Mouse (Mus musculus) liver, adult (tissue): ENCODE measurements around the gene Tars2.

Source experiments
- GATA4 ChIP-seq: IDR thresholded peaks from 2 replicates; pipeline ENCODE4 v1.6.1; 2014; ENCODE audit warnings: mild to moderate bottlenecking, low read length; ENCODE audit not compliant: insufficient replicate concordance

Gene Tars2

DNA sequence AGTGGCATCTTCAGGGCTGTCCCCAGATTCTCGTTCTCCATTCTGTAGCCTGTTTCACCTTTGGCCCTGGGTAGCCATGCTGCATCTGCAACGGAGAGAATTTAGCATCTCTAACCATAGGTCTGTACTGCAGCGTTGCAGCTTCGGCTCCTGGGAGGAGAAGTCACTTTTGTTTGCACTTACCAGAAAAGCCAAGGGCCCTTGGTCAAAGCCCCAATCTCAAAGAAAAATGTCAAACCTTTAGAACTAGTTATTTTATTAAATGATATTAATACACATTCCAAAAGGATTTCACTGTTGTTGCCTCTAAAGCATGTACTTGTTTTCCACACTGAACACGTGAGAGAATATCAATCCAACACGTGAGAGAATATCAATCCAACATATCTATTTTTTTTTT, at the start of gene Tars2:
Tars2 (minus strand) TSS at position 101 of the 400 bp plus-strand sequence.
- no peak for TF ChIP-seq GATA4

GRCm38 (mm10) chr3:95808384-95808783, 48.4 kb upstream of the Tars2 start:
- no peak for TF ChIP-seq GATA4

- no peak for TF ChIP-seq GATA4
Measured at GRCm38 (mm10) chr3:95806677-95807076, 46.7 kb upstream of the Tars2 start.

GRCm38 (mm10) chr3:95803851-95804250, 43.8 kb upstream of the Tars2 start:
- TF ChIP-seq GATA4 = no peak

- no peak for TF ChIP-seq GATA4
Measured at GRCm38 (mm10) chr3:95798756-95799155, 38.8 kb upstream of the Tars2 start.

GRCm38 (mm10) chr3:95794299-95794698, 34.3 kb upstream of the Tars2 start:
- TF ChIP-seq GATA4 = no peak

DNA sequence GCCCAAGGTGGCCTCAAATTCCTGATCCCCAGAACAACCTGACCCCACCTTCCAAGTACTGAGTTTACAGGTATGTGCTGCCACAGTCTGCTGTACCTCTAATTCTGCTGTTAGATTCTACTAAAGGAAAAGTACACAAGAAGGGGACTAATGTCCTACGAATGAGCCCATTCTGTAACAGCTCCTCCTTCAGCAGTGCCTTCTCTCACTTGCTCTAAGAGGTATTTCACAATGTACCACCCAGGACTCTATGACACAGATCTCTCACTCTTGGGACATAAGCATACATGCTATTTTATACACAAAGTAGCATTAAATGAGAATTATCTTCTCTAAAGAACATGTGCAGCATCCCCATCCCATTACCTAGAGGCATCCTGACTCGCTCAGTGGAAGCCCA, 33.7 kb upstream of the Tars2 start:
- TF ChIP-seq GATA4 = no peak

DNA sequence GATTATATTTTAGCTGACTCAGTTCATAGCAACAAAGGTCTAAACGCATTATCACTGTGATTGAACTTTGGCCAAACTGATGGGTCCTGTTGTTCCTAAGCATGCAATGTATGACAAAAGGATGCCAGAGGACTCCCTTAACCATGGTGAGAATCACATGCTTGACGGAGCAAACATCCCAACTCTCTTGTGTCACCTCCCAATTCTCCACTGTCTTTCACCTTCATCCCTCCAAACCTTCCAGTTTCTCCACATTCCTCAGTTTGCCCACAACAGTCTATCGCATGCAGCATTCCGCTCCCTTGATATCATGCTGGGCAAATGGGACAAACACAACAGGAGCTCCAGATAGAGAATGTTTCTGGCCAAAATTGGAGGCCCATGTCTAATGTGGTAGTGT, 25.5 kb upstream of the Tars2 start:
- TF ChIP-seq GATA4 = no peak

- TF ChIP-seq GATA4 = no peak
Measured at GRCm38 (mm10) chr3:95771985-95772384, 12.0 kb upstream of the Tars2 start.

DNA sequence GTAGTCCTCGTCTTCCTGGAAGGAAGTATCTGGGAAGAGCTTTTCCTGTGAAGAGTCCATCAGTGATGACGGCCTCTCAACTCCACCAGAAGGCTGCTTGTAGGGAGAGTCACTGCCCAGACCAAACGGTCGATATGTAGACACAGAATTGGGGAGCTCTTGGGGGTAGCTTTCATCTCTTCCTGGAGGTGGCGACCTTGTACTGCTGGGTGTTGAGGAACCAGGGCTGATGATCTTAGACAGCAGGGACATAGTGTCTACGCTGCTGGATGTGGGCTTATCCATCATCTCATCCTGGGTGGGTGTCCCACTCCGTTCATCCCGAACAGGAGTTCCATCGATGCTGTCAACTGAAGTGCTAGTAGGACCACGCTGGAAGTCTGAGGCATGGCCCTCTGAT, 5.5 kb upstream of the Tars2 start:
- no peak for TF ChIP-seq GATA4

GRCm38 (mm10) chr3:95763811-95764210, 3.8 kb upstream of the Tars2 start:
- no peak for TF ChIP-seq GATA4

DNA sequence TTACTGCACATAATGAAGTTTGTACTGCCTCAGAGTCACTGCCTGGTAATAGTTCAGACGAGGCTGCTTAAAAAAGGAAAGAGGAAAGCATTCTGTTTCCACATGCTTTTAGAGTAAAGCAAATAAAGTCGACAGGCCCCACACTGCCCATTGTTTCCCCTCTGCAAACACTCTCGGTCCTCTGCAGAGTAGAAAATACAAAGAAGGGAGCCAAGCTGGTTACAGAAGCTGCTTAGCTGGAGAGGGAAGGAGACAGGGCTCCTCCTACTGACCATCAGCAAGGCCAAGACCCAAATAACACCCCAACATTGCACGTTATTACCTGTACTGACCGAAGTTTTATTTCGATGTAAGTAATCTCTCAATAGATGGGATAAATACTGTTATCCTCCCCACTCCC, 3.0 kb upstream of the Tars2 start:
- no peak for TF ChIP-seq GATA4

GRCm38 (mm10) chr3:95761771-95762170, 1.8 kb upstream of the Tars2 start:
- no peak for TF ChIP-seq GATA4

- TF ChIP-seq GATA4 = no peak
Measured at GRCm38 (mm10) chr3:95760656-95761055, 650 bp upstream of the Tars2 start.

GRCm38 (mm10) chr3:95758467-95759218, 1.4 kb downstream of the Tars2 start:
- TF ChIP-seq GATA4 = no peak

GRCm38 (mm10) chr3:95756808-95757207, 3.2 kb downstream of the Tars2 start:
- TF ChIP-seq GATA4 = no peak
